Mouse (Mus musculus): ENCODE measurements at regions not wholly inside any gene's neighbourhood (a gene's known extent, or its start where the extent isn't known, plus 50 kb on each side); places are given as distances from the start of the nearest gene placed in this dataset.

- no peak for TF ChIP-seq CTCF (conservative IDR thresholded peaks at IDR 0.05; ENCODE audit: low read length)
- TF ChIP-seq POU5F1 (IDR thresholded peaks at IDR 0.05; ENCODE audit: borderline replicate concordance, low read length) = no peak
- no peak for TF ChIP-seq NANOG (IDR thresholded peaks at IDR 0.05; ENCODE audit: borderline replicate concordance, low read length)
Observed at GRCm38 (mm10) chr9:115403354-115403968, 93.2 kb upstream of the Stt3b start.
